Mouse (Mus musculus): ENCODE measurements around the gene Cops3.
"Not testable (repeated sequence)": the region's sequence is repeated elsewhere in the genome, so short reads cannot be mapped to it uniquely, and the experiment has no call there.

Cops3 gene

DNA sequence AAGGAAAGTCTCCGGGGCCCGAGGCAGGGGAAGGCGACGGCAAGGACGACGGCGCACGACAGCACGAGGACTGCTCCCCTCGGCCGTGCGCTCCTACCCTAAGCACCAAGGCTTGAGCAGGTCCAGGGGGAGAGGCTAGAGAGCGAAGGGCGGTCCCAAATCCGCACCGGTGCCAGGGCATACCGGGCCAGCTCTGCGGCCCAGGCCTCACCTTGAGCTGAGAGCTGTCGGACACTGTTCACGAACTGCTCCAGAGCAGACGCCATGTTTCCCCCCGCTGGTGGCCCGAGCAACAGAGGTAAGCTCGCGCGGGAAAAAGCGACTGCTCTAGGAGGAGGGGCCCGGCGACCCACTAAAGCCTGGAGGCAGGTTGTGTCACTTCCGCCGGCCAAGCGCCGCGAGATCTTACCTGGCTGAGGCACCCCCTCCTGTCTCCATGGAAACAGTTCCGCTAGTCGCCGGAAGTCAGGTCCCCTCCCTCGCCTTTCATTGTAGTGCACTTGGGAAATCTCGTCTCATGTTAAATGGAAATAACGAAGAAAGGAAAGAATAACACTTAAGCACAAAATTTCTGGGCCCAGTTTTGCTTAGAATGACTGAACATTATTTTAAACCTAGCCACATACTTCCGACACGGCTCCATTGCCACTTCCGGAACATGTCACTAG is at the start of gene Cops3:
Gene Cops3, minus strand, starts transcription at position 380 of the 668 bp plus-strand sequence.
- peak; percentile 100 for DNase-seq

DNA sequence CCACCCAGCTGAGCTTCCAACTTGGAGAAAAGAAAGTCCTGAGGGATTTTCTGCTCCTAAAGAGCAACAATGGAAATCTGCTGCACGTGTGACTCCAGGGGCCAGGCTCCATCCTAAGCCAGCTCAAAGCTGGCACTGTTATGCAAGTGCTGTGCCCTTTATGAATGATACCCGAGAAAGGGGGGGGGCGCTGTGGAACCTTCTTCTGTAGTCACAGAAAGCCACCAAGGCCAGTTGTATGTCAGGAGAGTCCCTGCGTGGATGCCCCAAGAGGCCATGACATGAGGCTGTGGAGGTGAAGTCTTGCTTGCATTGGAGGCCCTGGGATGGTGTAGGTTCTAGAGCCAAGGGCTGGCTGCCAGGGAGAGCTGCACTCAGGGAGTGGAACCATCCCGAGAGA is 48.5 kb upstream of the Cops3 start:
- no peak for DNase-seq

DNA sequence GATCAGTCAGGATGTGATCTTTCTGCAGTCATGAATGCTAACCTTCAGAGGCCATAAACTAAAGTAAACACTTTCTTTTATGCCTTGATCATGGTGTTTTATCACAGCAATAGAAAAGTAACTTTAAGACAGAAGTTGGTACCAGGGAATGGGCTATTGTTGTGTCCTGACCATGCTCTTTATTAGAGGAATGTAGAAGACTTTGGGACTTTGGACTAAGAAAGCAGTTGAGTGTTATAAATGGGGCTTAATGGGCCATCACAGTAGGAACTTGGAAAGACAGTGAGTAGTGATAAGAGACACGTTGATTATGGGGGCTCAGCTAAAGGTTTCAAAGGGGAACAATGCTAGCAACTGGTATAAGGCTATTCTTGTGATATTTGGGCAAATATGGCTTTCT is 47.3 kb upstream of the Cops3 start:
- no peak for DNase-seq

DNA sequence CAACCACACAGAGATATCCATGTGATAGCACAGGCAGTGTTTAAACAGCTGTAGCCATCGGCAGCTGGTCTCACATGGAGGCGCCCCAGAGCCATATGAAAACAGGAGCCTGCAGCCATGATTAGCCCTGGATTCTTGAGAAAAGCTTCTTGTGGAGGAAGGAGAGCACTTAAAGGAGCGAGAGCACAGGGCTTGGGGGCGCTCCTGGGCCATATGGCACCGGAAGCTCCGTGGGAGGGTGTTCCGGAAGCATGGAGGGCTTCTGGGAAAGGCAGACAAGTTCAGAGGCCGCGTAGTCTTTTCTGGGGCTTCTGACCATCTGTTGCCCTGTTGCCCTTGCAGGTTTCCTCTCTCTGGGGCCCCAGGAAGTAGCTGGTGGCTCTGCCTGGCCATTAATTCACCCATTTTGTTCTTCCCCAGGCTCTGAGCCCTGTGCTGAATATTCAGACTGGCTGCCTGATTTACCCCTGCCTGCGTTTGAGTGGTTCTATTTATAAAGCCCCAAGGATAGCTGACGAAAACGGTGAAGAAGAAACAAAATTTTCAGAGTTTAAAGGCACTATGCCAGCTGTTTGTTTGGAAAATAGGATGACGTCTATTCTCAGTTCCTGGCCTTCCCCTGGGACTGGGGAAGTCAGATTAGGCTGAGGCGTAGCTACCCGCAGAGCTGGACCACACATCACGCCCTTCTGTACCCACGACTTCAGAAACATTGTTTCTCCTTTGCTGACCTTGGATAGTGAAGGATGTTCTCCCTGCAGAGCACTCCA is 45.8 kb upstream of the Cops3 start:
- peak; percentile 96 for DNase-seq

DNA sequence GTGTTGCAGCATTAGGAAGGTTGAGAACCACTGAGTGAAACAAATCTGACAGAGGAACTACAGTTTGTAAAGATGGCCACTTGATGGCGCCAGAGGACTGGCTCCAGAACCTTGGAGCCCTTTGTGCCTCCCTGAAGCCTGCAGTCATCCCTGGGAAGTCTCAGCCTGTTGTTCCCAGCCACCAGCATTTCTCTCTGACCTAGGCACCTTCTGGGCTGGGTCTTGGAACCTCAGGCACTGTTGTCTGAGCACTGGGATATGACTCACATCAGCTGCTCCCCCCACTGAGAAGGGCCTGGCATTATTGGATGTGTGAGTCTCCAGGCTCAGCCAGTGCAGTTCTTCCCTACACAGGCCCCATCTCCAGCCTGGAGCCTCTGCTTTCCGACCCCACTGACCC is 40.4 kb upstream of the Cops3 start:
- DNase-seq: peak; percentile 95

DNA sequence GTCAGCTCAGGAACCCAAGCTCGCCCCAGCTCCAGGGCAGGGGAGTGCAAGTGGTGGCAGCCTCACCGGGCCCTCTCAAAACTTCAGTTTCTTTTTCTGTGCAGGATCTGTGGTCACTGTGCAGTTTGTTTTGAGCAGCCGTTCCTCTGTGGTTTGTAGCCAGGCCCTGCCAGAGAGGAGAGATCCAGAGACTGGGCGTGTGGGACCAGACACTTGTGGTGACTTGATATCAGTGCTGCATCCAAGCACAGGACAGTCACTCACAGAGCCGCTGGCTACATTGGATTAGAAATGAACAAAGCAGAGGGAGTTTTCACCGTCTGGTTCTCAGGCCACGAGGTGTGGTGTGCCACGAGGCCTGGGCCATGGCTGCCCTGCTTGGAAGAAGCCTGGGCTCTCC is 32.5 kb upstream of the Cops3 start:
- DNase-seq: no peak

DNA sequence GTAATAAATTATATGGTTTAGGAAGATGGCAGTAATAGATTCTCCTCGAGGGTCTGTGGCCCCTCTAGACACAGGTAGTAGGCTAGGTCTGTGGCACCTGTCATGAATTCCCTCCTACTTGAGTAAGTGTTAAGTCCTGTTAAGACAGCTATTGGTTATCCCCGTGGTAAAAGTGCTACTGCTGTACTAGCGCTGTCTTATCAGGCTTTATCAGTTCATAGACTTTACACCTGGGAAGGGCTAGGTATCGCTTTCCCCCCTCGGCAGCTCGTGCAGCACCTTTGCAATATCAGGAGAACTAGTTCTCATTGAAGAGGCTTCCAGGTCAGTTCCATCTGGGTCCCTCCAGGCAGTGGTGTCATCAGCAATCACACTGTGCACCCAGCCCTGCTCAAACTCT is 24.7 kb upstream of the Cops3 start:
- DNase-seq: no peak

DNA sequence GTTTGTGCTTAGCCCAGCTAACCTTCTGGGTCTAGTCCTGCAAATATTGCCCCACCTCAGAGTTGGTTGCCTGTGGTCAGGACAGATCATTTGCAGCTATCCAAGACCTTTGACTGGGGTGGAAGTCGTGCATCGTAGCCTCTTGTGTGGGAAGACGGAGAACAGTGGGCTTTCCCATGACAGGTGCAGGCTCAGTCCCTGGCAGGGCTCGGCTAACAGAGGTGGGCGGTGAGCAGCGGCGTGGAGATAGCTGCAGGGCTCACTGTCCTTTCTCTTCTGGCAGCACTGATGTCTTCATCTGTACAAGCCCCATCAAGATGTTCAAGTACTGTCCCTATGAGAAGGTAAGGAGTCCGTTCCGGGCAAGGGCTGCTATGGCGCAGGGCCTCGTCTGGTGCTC is 20.8 kb upstream of the Cops3 start:
- no peak for DNase-seq

DNA sequence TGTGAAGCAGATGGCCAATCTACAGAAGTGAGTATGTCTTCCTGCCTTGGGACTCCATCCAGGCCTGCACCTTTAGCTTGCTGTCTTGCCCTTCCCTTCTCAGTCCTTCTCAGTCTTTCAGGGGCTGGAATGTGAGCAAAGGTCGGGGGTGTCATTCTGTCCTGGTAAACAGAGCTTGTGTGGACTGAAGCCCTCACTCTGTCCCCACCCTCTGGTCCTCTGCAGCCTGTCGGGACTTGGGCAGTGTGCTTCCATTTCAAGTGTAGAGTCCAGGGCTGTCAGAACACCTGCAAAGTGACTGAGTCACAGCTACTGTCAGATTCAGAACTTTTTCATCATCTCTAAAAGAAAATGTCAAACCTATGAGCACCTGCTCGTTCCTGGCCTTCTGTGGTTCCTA is 13.2 kb upstream of the Cops3 start:
- no peak for DNase-seq

DNA sequence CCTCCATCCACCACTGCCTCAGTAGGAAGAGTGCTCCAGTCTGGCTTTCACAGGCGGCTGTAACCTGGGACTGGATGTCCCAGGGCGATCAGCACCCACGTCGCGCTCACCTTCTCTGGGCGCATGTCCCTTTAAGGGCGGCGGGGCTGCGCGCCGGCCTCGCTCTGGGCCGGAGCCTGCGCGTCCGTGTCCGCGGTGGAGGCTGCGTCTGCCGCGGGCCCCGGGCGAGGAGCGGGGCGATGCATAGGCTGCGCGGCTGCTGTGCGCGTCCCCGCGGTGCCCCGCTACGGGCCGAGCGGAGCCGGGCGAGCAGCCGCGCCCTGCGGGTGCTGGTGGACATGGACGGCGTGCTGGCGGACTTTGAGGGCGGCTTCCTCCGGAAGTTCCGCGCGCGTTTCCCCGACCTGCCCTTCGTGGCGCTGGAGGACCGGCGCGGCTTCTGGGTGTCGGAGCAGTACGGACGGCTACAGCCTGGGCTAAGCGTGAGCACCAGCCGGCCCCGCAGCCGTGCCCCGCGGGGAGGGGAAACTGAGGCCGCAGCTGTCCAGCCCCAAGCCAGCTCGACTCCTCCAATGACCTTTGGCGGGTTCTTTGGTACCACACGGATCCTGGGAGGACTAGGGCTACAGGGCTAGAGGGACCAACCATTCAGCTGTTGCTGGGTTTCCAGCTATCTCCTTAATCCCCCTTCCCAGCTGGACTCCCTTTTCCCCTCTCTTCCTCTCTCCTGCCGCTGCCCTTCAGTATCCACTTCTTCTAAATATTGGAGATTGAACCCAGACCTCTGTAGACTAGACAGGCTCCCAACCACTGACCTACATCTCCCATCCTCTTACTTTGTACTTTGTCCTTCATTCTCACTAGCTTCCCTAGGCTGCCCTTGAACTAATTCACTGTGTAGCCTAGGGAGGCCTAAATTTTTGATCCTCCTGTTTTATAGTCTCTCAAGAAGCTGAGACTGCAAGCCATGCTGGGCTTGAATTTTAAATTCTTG is 8.6 kb upstream of the Cops3 start:
- DNase-seq: peak; percentile 98

DNA sequence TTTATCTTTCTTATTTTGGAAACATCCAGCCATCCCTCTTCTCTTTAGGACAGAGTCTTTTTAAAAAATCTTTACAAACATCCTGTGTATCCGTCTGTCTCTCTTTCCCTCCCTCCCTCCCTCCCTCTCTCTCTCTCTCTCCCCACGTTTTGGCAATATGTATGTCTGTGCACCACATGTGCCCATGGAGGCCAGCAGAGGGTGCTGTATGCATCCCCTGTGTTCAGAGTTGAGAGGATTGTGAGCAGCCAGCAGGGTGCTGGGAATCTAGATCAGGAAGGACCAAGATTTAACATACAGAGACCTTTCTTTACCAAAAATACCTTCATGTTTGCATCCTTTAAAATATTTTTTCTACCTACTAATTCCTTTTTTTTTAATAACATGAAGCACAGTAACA is 7.5 kb upstream of the Cops3 start:
- no peak for DNase-seq

DNA sequence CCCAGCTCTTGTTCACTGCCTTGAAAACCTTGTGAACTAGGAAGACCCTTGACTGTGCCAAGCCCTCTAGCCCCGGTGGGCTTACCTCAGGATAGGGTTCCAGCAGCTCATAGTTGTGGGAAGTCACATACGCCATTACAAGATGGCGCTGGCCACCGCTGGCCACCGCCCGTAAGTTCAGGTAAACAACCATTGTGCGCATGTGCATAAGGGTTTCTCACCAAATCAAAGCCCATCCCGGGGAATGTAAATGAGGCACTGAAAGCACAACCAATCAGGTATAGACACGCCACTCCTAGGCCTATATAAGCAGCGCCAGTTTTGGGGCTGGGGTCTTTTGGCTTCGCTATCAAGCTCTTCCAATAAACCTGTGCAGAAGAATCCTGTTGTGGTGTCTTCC is 6.7 kb upstream of the Cops3 start:
- DNase-seq: no peak

DNA sequence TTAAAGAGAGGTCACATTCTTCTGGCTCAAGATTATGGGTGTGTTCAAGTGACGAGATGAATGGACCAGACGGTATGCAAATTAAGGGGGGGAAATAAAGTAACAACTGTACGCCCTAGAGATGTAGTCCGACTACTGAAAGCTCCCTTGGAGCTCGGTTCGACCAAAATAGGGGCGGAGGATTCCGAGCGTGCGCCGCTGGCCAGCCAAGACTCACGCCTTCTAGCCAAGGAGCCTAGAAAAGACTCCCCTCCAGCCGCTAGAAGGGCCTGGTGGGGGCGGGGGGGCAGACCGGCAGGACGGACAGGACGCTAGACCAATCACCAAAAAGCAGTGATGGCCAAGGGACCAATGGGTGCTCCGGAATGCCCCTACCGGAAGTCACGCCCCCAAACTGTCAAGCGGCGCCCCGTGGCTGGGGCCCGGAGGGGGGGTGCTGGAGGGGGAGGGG is 605 bp downstream of the Cops3 start, which contains the start of gene Nt5m:
Gene Nt5m, plus strand, starts transcription at position 440 of the 451 bp plus-strand sequence.
- DNase-seq: peak; percentile 100

DNA sequence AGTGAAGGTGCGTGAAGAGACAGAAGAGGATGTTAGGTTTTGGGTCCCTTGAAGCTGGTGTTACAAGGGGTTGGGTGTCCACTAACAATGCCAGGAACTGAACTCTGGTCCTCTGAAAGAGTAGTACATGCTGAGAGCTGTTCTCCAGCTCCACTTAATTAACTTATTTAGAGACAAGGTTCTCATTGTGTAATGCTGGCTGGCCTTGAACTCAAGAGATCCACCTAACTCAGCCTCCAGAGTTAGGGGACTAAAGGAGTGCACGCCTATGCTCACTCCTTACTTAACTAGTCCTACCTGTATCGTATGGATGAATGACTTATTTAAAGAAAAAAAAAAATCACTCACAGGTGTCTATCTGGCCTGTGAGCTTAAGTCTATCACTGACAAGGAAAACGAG is 1.2 kb downstream of the Cops3 start:
- DNase-seq: no peak

DNA sequence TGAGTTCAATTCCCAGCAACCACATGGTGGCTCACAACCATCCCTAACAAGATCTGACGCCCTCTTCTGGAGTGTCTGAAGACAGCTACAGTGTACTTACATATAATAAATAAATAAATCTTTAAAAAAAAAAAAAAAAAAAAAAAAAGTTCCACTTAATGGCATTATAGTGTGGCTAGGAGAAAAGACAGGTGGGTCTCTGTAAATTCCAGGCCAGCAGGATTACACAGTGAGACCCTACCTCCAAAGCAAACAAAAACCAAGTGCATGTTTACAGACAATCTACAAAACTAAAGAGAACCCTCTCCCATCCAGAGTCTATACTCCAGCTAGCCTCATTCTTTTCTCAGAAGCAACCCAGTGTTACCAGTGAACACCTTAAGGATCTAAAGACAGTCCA is 1.8 kb downstream of the Cops3 start:
- not testable (repeated sequence) for DNase-seq

DNA sequence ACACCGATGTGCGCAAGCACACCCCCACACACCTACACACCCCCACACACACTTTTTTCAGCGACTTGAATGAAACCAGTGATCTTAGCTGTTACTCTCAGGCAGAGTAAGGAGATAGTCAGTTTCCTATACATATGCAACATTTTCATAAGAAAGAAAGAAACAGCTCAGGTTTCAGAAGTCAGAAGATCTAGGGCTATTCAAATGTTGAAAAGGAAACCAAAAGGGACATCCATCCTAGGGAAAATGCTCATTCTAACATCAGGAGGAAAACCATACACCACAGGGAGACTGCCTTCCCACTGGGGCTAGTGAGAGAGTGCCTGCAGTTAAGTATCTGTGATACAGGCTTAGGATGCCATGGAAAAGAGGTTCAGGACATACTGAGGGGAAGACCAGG is 18.0 kb downstream of the Cops3 start:
- DNase-seq: no peak

DNA sequence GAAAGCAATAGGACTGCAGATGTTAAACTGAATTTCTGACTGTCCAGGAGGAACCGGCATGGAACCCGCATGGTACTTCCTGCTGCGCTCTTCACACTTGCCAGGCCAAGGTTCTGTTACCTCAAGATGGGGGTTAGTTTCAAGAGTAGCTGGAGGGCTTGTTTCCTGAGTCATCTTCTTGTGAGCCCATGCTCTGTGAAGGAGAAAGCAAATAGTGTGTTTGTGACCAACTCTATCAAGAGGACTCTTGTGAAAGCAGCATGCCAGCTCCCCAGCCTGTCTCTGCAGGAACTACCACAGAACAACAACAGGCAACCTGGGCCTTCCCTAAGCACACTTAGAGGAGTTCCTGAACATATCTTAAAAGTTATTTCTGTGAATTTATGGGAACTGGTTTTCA is 21.7 kb downstream of the Cops3 start:
- DNase-seq: no peak

DNA sequence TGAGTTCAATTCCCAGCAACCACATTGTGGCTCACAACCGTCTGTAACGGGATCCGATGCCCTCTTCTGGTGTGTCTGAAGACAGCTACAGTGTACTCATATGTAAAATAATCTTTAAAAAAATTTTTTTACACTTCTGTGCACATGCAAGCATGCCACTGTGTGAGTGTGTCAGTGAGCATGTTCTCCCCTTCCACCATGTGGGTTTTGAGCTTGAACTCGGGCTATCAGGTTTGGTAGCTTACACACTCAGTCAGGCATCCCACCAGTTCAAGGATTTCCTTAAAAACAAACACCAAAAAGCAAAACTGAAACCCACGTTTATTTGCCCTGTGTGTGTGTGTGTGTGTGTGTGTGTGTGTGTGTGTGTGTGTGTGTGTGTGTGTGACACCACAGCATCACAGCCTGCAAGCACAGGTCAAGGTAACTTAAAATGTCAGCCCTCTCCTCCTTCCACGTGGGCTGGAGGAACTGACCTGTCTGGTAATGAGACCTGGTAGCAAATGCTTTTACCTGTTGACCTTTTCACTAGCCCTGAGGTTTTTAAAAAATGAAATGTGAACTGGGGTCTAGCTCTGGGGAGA is 24.1 kb downstream of the Cops3 start:
- no peak for DNase-seq

DNA sequence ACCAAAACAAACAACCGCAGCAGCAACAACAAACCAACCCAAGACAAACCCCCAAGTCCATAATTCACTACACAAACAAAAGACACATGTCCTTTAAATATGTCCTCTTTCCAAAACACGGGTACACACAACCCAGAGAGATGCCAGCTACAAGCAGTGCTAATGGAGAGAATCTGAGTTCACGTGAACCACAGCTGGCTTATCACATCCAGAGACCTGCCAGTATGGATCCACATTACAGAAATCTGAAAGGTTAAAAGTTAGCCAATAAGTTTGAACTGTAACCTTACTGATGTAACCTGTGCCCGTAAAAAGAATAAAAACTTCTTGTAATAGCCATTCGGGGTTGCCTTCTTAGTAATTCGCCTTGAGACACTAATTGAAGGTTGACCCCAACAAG is 24.7 kb downstream of the Cops3 start:
- no peak for DNase-seq

DNA sequence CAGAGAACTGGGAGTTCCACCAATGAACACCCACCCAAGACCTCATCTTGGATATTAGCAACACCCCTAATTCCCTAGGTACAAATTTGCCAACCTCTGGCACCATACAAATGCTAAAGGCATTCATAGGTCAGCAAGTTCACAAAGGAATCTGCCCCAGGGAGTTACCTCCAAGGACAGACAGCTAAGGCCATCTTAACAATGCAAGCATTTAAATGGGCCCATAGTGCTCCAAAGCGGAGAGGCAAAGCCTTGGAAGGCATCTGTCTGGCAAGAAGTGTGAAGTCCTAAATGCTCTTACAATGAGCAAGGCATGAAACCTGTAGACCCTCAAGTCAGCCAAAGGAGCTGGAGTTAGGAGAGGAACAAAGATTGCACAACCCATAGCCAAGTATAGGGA is 25.3 kb downstream of the Cops3 start:
- no peak for DNase-seq

DNA sequence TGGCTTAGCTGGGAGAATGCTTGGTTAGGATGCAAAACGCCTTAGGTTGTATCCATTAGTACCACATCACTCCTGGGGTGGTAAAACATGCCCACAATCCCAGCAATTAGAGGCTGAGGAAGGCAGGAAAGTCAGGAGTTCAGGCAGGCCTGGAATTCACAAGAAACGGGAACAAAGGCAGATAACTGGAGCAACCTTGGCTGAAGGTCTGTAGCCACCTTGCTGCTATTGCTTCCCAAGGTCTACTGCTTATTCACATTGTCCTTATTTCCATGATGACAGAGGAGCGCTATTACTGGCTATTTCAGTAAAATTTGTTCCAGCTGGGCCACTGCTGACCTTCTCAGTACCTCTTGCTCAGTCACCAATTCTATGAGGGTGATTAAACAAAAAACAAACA is 26.4 kb downstream of the Cops3 start:
- no peak for DNase-seq

DNA sequence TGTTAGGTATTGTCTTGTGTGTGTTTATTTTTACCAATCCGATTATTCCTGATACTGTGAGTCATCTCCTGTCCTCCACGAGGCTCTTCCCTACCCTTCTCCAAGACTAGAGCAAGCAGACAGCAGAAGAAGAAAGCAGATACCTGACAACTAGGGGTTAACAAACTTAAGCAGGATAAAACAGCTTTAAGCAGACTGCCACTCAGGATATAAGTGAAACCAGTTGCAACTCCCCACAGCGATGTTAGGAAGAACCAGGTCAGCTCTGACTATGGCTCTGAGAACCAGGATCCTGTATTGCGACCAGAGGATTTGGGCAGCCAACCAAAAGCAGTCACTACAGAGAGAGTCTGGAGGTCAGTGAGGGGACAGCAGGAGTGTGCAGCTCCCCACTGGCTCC is 28.4 kb downstream of the Cops3 start:
- DNase-seq: no peak
